14 mouse cellular contexts compared by ENCODE assay signal in the genomic region with DNA sequence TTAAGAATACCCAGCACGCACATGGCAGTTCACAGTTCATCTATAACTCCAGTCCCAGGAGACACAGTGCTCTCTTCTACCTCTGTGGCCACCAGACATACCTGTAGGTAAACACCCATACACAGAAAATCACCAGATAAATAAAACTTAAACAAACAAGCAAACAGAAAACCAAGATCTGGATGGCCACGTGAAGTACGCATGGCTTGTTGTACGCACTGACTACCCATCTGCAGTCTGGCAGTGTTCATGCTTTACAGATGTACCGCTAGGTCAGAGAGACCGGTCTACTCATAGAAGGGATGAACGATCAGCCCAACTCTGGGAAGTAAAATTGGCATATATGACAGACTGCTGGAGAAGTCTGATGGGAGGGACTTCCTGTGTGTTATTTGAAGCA.
"Had no signal": no experiment of that assay in that cellular context is flagged by ENCODE, and none has a peak within 500 bp of the region (broad histone marks: within the 10 kb centered on the region; RNA-seq: fewer than 3 reads in every experiment).

No protein-coding gene starts in this region.

- ATAC-seq: midbrain, embryonic 13.5 days; midbrain, embryonic 15.5 days had no signal

- H3K36me3 ChIP-seq: lung, embryonic 15.5 days; midbrain, embryonic 13.5 days; midbrain, embryonic 15.5 days; neural tube, embryonic 12.5 days; stomach, embryonic 15.5 days had no signal

- DNase-seq: lung, adult 18-20 months; lung, postnatal 10 days; lung, postnatal 4 days; right cerebral cortex, postnatal 14 days; thymus, adult 2 months; thymus, postnatal 25 days; thymus, postnatal 4 days had no signal

- H3K4me2 ChIP-seq: lung, embryonic 15.5 days; midbrain, embryonic 11.5 days; midbrain, embryonic 13.5 days; midbrain, embryonic 15.5 days; neural tube, embryonic 12.5 days; stomach, embryonic 15.5 days had no signal

- H3K9me3 ChIP-seq: lung, embryonic 15.5 days; midbrain, embryonic 13.5 days; midbrain, embryonic 15.5 days; neural tube, embryonic 12.5 days; stomach, embryonic 15.5 days had no signal

- H3K4me1 ChIP-seq: midbrain, embryonic 13.5 days; midbrain, embryonic 15.5 days; neural tube, embryonic 12.5 days had no signal

- H3K27ac ChIP-seq: lung, embryonic 15.5 days; midbrain, embryonic 13.5 days; midbrain, embryonic 15.5 days; neural tube, embryonic 12.5 days; stomach, embryonic 15.5 days had no signal

- H3K4me3 ChIP-seq: lung, embryonic 15.5 days; megakaryocyte, embryonic 14.5 days; midbrain, embryonic 13.5 days; midbrain, embryonic 15.5 days; neural tube, embryonic 12.5 days; stomach, embryonic 15.5 days had no signal

- H3K9ac ChIP-seq: lung, embryonic 15.5 days; midbrain, embryonic 13.5 days; midbrain, embryonic 15.5 days; neural tube, embryonic 12.5 days; stomach, embryonic 15.5 days had no signal

- H3K27me3 ChIP-seq: lung, embryonic 15.5 days; midbrain, embryonic 13.5 days; midbrain, embryonic 15.5 days; neural tube, embryonic 12.5 days; stomach, embryonic 15.5 days had no signal
